Mouse (Mus musculus) kidney, postnatal 0 days (tissue): ENCODE data around the gene Fez2. TPM values are rescaled to one million over a fixed set of nuclear protein-coding genes. Genes with fewer than 3 reads are reported as not detected.

ENCODE experiments used
- ATAC-seq: fragments of 200-750 bp; cut with Nextera tagmentation; replicated peaks from 2 replicates; pipeline ENCODE4 v1.8.0; 2017; ENCODE audit warnings: low read depth, moderate number of reproducible peaks, moderate TSS enrichment, moderate library complexity; ENCODE audit not compliant: low FRiP score
- DNase-seq: peaks from one replicate; pipeline ENCODE4 v3.0.0-alpha.2; 2016; ENCODE audit warnings: low spot score
- H3K27ac ChIP-seq: fragments of 300-500 bp; sonication (generic); 2 replicates; pipeline ENCODE4 v1.5.1; 2014; ENCODE audit warnings: mild to moderate bottlenecking
- H3K27me3 ChIP-seq: fragments of 300-500 bp; sonication (generic); 2 replicates; pipeline ENCODE4 v1.6.1; 2014; ENCODE audit warnings: low read length, mixed read lengths; ENCODE audit not compliant: insufficient read depth
- H3K36me3 ChIP-seq: fragments of 300-500 bp; sonication (generic); 2 replicates; pipeline ENCODE4 v1.6.1; 2014; ENCODE audit warnings: low read length, mixed read lengths; ENCODE audit not compliant: insufficient read depth
- H3K4me1 ChIP-seq: fragments of 300-500 bp; sonication (generic); replicated peaks from 2 replicates; pipeline ENCODE4 v1.6.1; 2014; ENCODE audit warnings: antibody characterized with exemption, low read length, mixed read lengths; ENCODE audit not compliant: insufficient read depth
- H3K4me2 ChIP-seq: fragments of 300-500 bp; sonication (generic); 2 replicates; pipeline ENCODE4 v1.6.1; 2014; ENCODE audit warnings: mild to moderate bottlenecking, low read length, moderate library complexity, mixed read lengths
- H3K4me3 ChIP-seq: fragments of 300-500 bp; sonication (generic); replicated peaks from 2 replicates; pipeline ENCODE4 v1.5.1; 2014; ENCODE audit warnings: low read depth, low read length
- H3K9ac ChIP-seq: fragments of 300-500 bp; sonication (generic); 2 replicates; pipeline ENCODE4 v1.6.1; 2014; ENCODE audit warnings: low read depth, low read length
- H3K9me3 ChIP-seq: fragments of 300-500 bp; sonication (generic); replicated peaks from 2 replicates; pipeline ENCODE4 v1.6.1; 2016; ENCODE audit warnings: low read length, inconsistent platforms, mixed read lengths
- CTCF ChIP-seq: IDR thresholded peaks from 2 replicates; pipeline ENCODE4 v1.5.1; 2016; ENCODE audit warnings: antibody characterized with exemption, low read depth, mild to moderate bottlenecking, moderate library complexity
- WGBS: fragments of 180-500 bp; shearing (Covaris S2); extraction: QIAGEN DNeasy Blood & Tissue Kit; methylation state at CpG from one replicate; pipeline ENCODE4 v1.1.7; 2014; 5-methylcytosine and 5-hydroxymethylcytosine counted together
- polyA plus RNA-seq: library from polyadenylated mRNA; unstranded; fragments of >200 nt; fragmentation: Nextera tagmentation; extraction: Ambion mirVana; gene quantifications from 2 replicates; pipeline ENCODE4 v1.2.1, GENCODE M21; 2015

Gene Fez2
- polyA plus RNA-seq, 1 experiment from 2014 or later, result 46.5 TPM

DNA sequence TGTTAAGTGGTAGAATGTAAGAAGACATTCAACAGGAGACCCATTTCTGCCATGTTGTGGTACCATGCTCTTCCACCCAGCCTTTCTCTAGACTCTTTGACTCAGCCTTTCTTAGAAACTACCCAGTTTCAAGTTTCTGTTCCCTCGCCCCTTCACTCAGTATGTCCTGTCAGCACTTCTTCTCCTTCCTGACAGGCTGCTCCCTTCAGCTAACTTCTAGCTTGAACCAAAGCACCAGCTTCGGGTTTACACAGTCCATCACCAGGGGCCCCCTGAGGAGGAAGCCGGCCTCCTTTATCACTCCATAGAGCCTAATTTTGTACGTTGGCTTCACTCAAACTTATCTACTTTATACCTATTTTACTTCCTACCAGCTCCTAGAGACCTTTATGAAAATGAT is 1.3 kb upstream of the Fez2 start:
- Histone ChIP-seq H3K27me3 (no peaks in the 10 kb centered on the region), H3K4me2 (no peak overlapping the region), H3K27ac (no peak overlapping the region), H3K9ac (no peak overlapping the region), H3K4me1 (peaks cover 6% of the 10 kb centered on the region; the same call in 1 of the 2 replicates), H3K9me3 (no peaks in the 10 kb centered on the region), H3K4me3 (no peak overlapping the region), H3K36me3 (no peaks in the 10 kb centered on the region)
- 84% methylated on average over 4 of the region's 4 CpGs for WGBS
- DNase-seq (no peak), ATAC-seq (no peak)
- TF ChIP-seq CTCF, result no peak

- no peak overlapping the region for H3K27ac ChIP-seq
- H3K27me3 ChIP-seq, result no peaks in the 10 kb centered on the region
- H3K9ac ChIP-seq, result no peak overlapping the region
- H3K4me1 ChIP-seq, result peaks cover 6% of the 10 kb centered on the region; the same call in 1 of the 2 replicates
- WGBS, result 86% methylated on average over 2 of the region's 2 CpGs
- TF ChIP-seq CTCF, result no peak
- no peaks in the 10 kb centered on the region for H3K9me3 ChIP-seq
- no peak for DNase-seq
- H3K36me3 ChIP-seq, result peaks cover 12% of the 10 kb centered on the region; the same call in 1 of the 2 replicates
- ATAC-seq, result no peak
- no peak overlapping the region for H3K4me2 ChIP-seq
- no peak overlapping the region for H3K4me3 ChIP-seq
Measured at GRCm38 (mm10) chr17:78415255-78415654, 2.7 kb downstream of the Fez2 start.

DNA sequence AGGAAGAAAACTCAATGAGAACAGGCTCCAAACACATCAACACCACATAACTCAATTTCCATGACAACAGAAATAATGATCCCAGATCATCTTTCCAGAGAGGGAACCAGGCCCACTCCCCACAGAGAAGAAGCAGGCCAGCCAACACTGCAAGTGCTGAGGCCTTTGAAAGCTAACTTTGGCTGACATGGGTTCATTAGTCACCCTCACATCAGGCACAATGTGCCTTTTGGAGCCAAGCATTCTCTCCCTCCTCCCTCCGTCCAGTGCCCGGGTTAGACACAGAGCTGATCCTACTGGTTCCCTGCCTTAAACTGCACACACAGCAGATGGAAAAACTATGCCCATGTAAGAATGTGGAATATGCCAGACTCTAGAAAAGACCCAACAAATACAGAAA is 8.1 kb downstream of the Fez2 start:
- no peak for ATAC-seq
- Histone ChIP-seq H3K4me1 (no peaks in the 10 kb centered on the region), H3K9me3 (no peaks in the 10 kb centered on the region), H3K27ac (no peak overlapping the region), H3K9ac (no peak overlapping the region), H3K27me3 (no peaks in the 10 kb centered on the region), H3K4me2 (no peak overlapping the region), H3K4me3 (no peak overlapping the region), H3K36me3 (peaks cover 12% of the 10 kb centered on the region; the same call in 1 of the 2 replicates)
- 74% methylated on average over 2 of the region's 2 CpGs for WGBS
- no peak for TF ChIP-seq CTCF
- DNase-seq, result no peak

GRCm38 (mm10) chr17:78408386-78408785 is 9.6 kb downstream of the Fez2 start:
- no peaks in the 10 kb centered on the region for H3K9me3 ChIP-seq
- no peak overlapping the region for H3K9ac ChIP-seq
- no peak overlapping the region for H3K4me3 ChIP-seq
- H3K4me1 ChIP-seq, result no peaks in the 10 kb centered on the region
- H3K4me2 ChIP-seq, result no peak overlapping the region
- TF ChIP-seq CTCF, result no peak
- 75% methylated on average over 10 of the region's 10 CpGs for WGBS
- peaks cover 12% of the 10 kb centered on the region; the same call in 1 of the 2 replicates for H3K36me3 ChIP-seq
- no peak for DNase-seq
- H3K27ac ChIP-seq, result no peak overlapping the region
- H3K27me3 ChIP-seq, result no peaks in the 10 kb centered on the region
- ATAC-seq, result no peak

DNA sequence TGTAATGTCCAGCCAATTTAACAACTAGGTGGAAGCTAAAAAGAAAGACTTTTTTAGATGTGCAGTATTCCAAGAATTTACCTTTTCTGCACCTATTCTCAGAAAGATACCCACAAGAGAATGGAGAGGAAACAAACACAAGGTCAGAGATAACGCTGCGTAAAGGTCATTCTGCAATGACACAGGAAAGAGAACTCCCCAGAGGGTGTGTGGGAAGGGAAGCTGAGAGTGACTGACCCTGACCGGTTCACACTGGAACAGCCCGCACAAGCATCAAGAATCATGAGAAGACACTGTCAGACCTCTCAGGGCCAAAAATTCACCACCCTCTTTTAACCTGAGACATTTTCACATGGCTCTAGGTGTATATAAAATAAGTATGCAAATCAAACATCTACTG is 10.4 kb downstream of the Fez2 start:
- H3K36me3 ChIP-seq, result peaks cover 11% of the 10 kb centered on the region; the same call in 1 of the 2 replicates
- no peak overlapping the region for H3K9ac ChIP-seq
- no peaks in the 10 kb centered on the region for H3K4me1 ChIP-seq
- no peaks in the 10 kb centered on the region for H3K9me3 ChIP-seq
- DNase-seq, result peak; percentile 26
- TF ChIP-seq CTCF, result no peak
- no peaks in the 10 kb centered on the region for H3K27me3 ChIP-seq
- no peak overlapping the region for H3K4me2 ChIP-seq
- 30% methylated on average over 4 of the region's 4 CpGs for WGBS
- no peak for ATAC-seq
- H3K27ac ChIP-seq, result no peak overlapping the region
- no peak overlapping the region for H3K4me3 ChIP-seq

- Histone ChIP-seq H3K27ac (0 out of 2 replicates have a peak overlapping the region, but pooled peaks have one; percentile 31), H3K4me1 (no peaks in the 10 kb centered on the region), H3K4me3 (no peak overlapping the region), H3K36me3 (peaks cover 7% of the 10 kb centered on the region), H3K4me2 (no peak overlapping the region), H3K9me3 (no peaks in the 10 kb centered on the region), H3K27me3 (no peaks in the 10 kb centered on the region), H3K9ac (no peak overlapping the region)
- TF ChIP-seq CTCF, result no peak
- 83% methylated on average over 10 of the region's 10 CpGs for WGBS
- DNase-seq, result no peak
- ATAC-seq, result no peak
Measured at GRCm38 (mm10) chr17:78406854-78407253, 11.1 kb downstream of the Fez2 start.

DNA sequence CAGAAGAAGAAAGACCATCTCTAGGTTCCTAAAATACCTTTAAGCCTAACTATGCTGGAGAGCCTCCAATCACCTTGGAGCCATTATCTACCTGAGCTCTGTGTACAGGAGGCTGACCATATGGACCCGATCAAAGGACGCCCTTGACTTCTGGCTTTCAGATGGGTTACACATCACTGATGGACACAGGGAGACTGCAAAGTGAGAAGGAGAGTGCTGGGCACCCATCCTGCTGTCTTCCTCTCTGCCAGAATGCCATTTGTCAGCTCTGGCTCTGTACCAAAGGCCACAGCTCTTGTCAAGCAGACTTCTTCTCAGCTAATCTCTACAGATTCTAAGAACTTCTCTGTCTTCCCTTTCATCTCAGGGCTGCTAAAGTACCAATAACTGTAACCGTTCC is 12.6 kb downstream of the Fez2 start:
- no peak for ATAC-seq
- DNase-seq, result no peak
- no peaks in the 10 kb centered on the region for H3K27me3 ChIP-seq
- WGBS, result 96% methylated on average over 3 of the region's 3 CpGs
- no peaks in the 10 kb centered on the region for H3K9me3 ChIP-seq
- no peak overlapping the region for H3K4me3 ChIP-seq
- no peaks in the 10 kb centered on the region for H3K4me1 ChIP-seq
- no peak for TF ChIP-seq CTCF
- H3K9ac ChIP-seq, result no peak overlapping the region
- no peak overlapping the region for H3K4me2 ChIP-seq
- H3K27ac ChIP-seq, result no peak overlapping the region
- peaks cover 6% of the 10 kb centered on the region; the same call in 1 of the 2 replicates for H3K36me3 ChIP-seq
